Mouse (Mus musculus): Measurements from ENCODE around the gene Hnf1a. TPM values are rescaled to one million over a fixed set of nuclear protein-coding genes. Genes with fewer than 3 reads are reported as not detected.

The Hnf1a gene
- polyA plus RNA-seq (2015; fragmentation: Illumina TruSeq; extraction: RNeasy Lipid Tissue Mini Kit (QIAGEN cat#74804); ENCODE audit: insufficient read depth, low read depth, low replicate concordance) = 1.3 TPM

GRCm38 (mm10) chr5:114970824-114971227, at the start of gene Hnf1a:
Hnf1a (minus strand) TSS chr5:114971094.

GRCm38 (mm10) chr5:115010577-115011216, 39.8 kb upstream of the Hnf1a start, which contains the start of gene Sppl3:
Sppl3 (plus strand) TSS chr5:115011137.

GRCm38 (mm10) chr5:114942074-114942765, 28.7 kb downstream of the Hnf1a start, which contains the start of gene 2210016L21Rik:
2210016L21Rik (plus strand) TSS chr5:114942158.

GRCm38 (mm10) chr5:114922998-114923473, 47.9 kb downstream of the Hnf1a start, which contains the start of gene Oasl1:
Oasl1 (plus strand) TSS chr5:114923240.

Other genes starting within 250 kb of the Hnf1a start
- gene Ankrd13a, start 196.4 kb downstream of the Hnf1a start, polyA plus RNA-seq (2015; fragmentation: Illumina TruSeq; extraction: RNeasy Lipid Tissue Mini Kit (QIAGEN cat#74804); ENCODE audit: insufficient read depth, low read depth, low replicate concordance) = 15.1 TPM
- 12.8 TPM for gene Git2, start 195.6 kb downstream of the Hnf1a start, polyA plus RNA-seq (2015; fragmentation: Illumina TruSeq; extraction: RNeasy Lipid Tissue Mini Kit (QIAGEN cat#74804); ENCODE audit: insufficient read depth, low read depth, low replicate concordance)
- 3.9 TPM for gene 1500011B03Rik, start 147.6 kb downstream of the Hnf1a start, polyA plus RNA-seq (2015; fragmentation: Illumina TruSeq; extraction: RNeasy Lipid Tissue Mini Kit (QIAGEN cat#74804); ENCODE audit: insufficient read depth, low read depth, low replicate concordance)
- gene 4930519G04Rik, start 117.4 kb downstream of the Hnf1a start, polyA plus RNA-seq (2015; fragmentation: Illumina TruSeq; extraction: RNeasy Lipid Tissue Mini Kit (QIAGEN cat#74804); ENCODE audit: insufficient read depth, low read depth, low replicate concordance) = not detected
- gene Gm9936, start 112.4 kb downstream of the Hnf1a start, polyA plus RNA-seq (2015; fragmentation: Illumina TruSeq; extraction: RNeasy Lipid Tissue Mini Kit (QIAGEN cat#74804); ENCODE audit: insufficient read depth, low read depth, low replicate concordance) = not detected
- gene Oasl2, start 74.2 kb downstream of the Hnf1a start, polyA plus RNA-seq (2015; fragmentation: Illumina TruSeq; extraction: RNeasy Lipid Tissue Mini Kit (QIAGEN cat#74804); ENCODE audit: insufficient read depth, low read depth, low replicate concordance) = 15.2 TPM
- gene Oasl1, start 47.9 kb downstream of the Hnf1a start, polyA plus RNA-seq (2015; fragmentation: Illumina TruSeq; extraction: RNeasy Lipid Tissue Mini Kit (QIAGEN cat#74804); ENCODE audit: insufficient read depth, low read depth, low replicate concordance) = 1.8 TPM
- 8.3 TPM for gene 2210016L21Rik, start 28.9 kb downstream of the Hnf1a start, polyA plus RNA-seq (2015; fragmentation: Illumina TruSeq; extraction: RNeasy Lipid Tissue Mini Kit (QIAGEN cat#74804); ENCODE audit: insufficient read depth, low read depth, low replicate concordance)
- 9.8 TPM for gene Sppl3, start 40.0 kb upstream of the Hnf1a start, polyA plus RNA-seq (2015; fragmentation: Illumina TruSeq; extraction: RNeasy Lipid Tissue Mini Kit (QIAGEN cat#74804); ENCODE audit: insufficient read depth, low read depth, low replicate concordance)
- not detected for gene Gm10401, start 127.2 kb upstream of the Hnf1a start, polyA plus RNA-seq (2015; fragmentation: Illumina TruSeq; extraction: RNeasy Lipid Tissue Mini Kit (QIAGEN cat#74804); ENCODE audit: insufficient read depth, low read depth, low replicate concordance)
- 6.5 TPM for gene Acads, start 148.3 kb upstream of the Hnf1a start, polyA plus RNA-seq (2015; fragmentation: Illumina TruSeq; extraction: RNeasy Lipid Tissue Mini Kit (QIAGEN cat#74804); ENCODE audit: insufficient read depth, low read depth, low replicate concordance)
- 9.4 TPM for gene Unc119b, start 163.9 kb upstream of the Hnf1a start, polyA plus RNA-seq (2015; fragmentation: Illumina TruSeq; extraction: RNeasy Lipid Tissue Mini Kit (QIAGEN cat#74804); ENCODE audit: insufficient read depth, low read depth, low replicate concordance)
- gene Mlec, start 187.1 kb upstream of the Hnf1a start, polyA plus RNA-seq (2015; fragmentation: Illumina TruSeq; extraction: RNeasy Lipid Tissue Mini Kit (QIAGEN cat#74804); ENCODE audit: insufficient read depth, low read depth, low replicate concordance) = 36.4 TPM
- gene Cabp1, start 223.3 kb upstream of the Hnf1a start, polyA plus RNA-seq (2015; fragmentation: Illumina TruSeq; extraction: RNeasy Lipid Tissue Mini Kit (QIAGEN cat#74804); ENCODE audit: insufficient read depth, low read depth, low replicate concordance) = 7.1 TPM